Mouse (Mus musculus) right cerebral cortex, adult 2 months (tissue): ENCODE results near the gene 2700081O15Rik.
A peak's percentile ranks its signal among the peaks of the same experiment; 100 is the strongest.

Experiments
- DNase-seq, 2 experiments: peaks; one replicate each; pipeline ENCODE4 v3.0.0; 2021 to 2022; ENCODE audit warnings: low spot score in 2 of 2

2700081O15Rik gene

DNA sequence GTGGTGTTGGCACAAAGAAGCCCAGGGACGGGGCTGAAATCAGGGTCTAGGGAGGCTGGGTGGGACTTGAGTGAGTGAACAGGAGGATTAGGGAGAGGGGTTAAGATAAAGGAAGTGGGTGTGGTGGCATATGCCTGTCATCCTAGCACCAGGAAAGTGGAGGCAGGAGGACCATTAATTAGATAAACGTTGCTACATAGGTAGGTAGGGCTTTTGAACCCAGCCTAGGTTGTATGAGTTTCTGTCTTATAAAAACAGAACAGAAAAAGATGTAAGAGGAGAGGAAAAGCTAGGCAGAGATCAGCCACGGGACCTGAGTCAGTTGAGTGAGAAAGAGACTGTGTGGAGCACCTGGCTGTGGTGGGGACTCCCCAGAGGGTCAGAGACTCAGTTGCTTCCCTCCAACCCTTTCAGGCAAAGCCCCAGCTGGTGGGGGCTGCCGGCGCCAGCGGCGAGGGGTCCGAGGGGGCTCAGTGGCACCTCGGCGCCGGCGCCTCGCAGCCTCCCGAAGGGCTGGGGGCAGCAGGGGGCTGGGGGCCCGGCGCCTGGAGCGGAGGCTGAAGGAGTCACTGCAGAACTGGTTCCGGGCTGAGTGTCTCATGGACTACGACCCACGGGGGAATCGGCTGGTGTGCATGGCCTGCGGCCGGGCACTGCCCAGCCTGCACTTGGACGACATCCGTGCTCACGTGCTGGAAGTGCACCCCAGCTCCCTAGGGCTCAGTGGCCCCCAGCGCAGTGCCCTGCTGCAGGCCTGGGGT lies 3.6 kb downstream of the 2700081O15Rik start:
- DNase-seq = no peak

GRCm38 (mm10) chr19:7421602-7422591 lies 4.5 kb downstream of the 2700081O15Rik start:
- peak; percentile 68 to 79 for DNase-seq

GRCm38 (mm10) chr19:7422656-7423027 lies 5.2 kb downstream of the 2700081O15Rik start:
- peak in 1 of 2 experiments; percentile 31 for DNase-seq

DNA sequence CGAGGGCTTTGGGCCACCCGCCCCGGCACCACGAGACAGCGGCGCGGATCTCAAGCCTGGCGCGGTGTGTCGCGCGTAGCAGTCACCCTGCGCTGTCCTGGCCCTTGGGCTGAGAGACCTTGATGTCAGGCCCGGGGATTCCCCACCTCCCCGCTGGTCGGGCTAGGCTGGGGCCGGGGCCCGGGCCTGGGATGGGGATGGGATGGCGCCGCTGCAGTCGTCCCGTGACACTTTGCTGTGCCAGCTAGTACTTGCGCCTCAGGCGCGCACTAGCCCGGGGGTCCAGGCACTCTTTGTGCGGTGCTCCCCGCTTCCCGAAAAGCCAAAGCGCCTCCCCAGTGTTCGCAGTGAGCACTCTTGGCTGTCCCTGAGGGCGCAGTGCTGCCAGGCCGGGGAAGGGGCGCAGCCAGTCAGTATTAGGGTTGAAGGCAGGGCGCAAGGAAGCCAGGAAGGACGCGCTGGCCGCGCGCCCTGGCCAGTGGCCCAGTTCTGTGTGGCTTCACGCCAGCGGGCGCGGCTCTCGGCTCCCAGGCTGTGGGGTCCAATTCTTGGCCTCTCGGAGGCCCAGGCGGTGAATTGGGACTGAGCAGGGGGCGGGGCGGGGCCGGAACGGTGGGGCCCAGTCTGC lies 5.7 kb downstream of the 2700081O15Rik start:
- peak; percentile 70 to 76 for DNase-seq

DNA sequence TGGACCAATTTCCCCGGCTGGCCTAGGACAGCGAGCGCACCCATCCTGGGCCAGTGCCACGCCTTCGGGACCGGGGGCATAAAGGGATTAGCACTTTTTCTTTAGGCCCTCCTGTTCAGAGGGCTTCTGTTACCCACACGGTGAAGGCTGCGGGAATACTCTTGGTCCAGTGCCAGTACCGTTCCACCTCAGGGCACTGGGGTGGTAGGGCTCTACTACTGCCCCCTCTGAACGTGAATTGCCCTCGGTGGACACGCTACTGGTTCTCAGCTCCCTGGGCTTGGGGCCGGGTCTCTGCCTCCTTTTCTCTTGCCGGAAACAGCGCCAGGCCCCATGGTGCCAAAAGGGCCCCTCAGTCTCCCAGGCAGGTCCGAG lies 6.2 kb downstream of the 2700081O15Rik start:
- no peak for DNase-seq

- no peak for DNase-seq
Measured at GRCm38 (mm10) chr19:7424131-7424530, 6.7 kb downstream of the 2700081O15Rik start.

DNA sequence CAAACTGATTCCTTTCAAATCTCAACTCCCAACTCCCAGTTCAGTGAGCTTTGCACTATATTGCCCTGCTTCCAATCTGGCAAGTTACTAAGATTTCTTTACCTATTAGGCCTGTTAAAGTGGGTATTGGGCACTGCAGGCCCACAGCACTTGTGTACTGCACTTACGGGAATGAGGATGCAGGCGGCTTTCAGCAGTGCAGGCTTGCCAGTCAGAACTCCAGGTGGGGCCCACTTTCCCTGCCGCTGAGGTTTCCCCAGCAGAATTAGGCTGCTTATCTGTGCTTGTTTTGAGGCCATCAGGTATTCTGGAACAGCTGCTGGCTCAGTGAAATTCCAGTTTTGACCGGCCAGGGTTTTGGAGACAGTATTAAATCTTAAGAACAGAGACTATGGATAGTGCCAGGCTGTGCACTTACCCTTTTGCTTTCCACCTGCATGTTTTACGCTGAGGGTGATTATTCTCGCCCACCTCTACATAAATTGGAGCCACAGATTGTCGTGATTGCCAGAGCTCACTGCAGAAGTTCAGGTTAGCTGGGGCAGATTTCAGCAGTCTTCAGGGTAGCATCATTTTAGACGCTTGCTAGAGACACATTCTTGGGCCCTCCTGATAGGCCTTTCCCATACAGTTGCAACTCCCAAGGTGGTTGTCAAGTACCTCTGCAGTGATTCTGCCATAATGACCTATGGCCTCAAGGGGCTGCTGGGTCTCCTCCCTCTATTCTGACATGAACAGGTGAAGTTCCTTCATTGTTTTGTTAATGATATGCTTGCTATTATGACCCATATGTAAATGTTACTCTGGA lies 7.4 kb downstream of the 2700081O15Rik start:
- DNase-seq = peak in 1 of 2 experiments; percentile 35

GRCm38 (mm10) chr19:7425398-7425775 lies 8.0 kb downstream of the 2700081O15Rik start:
- no peak for DNase-seq

DNA sequence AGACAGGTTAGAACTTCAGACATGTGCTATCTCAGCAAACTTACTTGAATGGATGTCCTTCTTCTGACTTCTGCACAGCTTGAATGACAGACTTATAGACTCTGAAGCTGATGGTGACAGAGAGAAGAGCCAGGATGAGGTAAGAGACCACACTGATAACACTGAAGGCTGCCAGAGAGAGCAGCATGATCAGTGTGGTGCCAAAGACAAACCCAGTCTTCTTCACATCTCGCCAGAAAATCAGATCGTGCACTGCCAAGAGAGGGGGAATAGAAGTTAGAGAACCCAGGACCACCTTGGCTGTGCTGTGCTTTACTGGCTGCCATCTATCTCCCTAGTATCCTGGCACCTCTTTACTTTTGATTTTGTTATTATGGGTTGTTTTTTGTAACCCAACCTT lies 17.5 kb downstream of the 2700081O15Rik start:
- no peak for DNase-seq

- DNase-seq = peak in 1 of 2 experiments; percentile 42
Measured at GRCm38 (mm10) chr19:7436061-7436970, 18.9 kb downstream of the 2700081O15Rik start.

- DNase-seq = no peak
Measured at GRCm38 (mm10) chr19:7438295-7438694, 20.9 kb downstream of the 2700081O15Rik start.

DNA sequence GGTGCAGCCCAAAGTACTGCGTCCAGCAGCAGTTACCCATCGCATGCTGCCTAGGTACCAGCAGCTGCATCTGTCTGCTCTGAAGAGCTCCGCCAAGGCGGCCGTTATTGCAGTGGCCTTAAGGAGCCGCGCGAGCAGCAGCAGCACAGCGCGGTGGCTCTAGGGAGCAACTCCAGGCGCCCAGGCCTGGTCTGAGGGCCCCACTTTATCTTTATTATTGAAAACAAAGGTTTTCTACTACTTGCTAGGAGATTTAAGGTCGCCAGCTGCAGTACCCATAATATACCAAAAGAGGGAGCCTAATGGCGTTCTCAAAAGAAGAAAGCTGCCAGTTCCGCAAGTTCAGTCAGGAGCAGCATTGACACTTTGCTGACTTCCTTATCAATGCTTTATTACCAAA lies 24.1 kb downstream of the 2700081O15Rik start:
- DNase-seq = peak; percentile 66 to 68

- DNase-seq = no peak
Measured at GRCm38 (mm10) chr19:7445105-7445504, 27.7 kb downstream of the 2700081O15Rik start.

DNA sequence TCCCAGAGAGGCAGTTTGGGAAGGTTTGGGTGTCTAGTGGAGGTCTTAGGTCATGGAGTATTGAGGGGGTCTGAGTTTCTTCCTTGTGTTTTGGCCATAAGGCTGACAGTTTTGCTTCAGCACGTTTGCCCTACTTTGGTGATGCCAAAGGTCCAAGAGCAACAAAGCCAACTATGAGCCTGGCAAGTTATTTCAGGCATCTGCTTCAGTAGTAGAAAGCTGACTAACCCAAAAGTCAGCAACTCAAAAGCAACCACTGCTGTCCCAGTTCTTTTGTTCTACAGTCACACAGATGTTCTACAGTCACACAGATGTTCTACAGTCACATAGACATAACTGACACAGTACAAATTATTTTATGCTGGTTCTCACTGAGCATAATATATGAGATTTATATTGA lies 28.2 kb downstream of the 2700081O15Rik start:
- DNase-seq = no peak

DNA sequence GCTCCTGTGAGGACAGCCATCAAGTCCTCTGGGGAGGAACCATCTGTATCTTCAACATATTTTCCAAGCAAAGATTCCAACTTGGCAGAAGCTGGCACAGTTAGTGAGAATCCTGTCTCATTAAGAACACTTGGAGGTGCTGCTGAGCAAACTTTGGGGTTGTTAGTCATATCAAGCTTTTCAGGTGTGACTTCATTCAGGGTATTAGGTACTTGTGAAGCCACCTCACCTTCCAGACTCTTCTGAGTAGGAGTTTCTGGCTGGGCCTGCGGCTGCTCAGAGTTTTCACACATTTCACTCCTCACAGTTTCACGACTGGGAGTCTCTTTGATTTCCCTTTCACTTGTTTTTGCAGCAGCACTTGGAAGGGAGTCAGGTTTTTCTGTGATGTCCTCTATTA lies 39.4 kb downstream of the 2700081O15Rik start:
- DNase-seq = no peak

DNA sequence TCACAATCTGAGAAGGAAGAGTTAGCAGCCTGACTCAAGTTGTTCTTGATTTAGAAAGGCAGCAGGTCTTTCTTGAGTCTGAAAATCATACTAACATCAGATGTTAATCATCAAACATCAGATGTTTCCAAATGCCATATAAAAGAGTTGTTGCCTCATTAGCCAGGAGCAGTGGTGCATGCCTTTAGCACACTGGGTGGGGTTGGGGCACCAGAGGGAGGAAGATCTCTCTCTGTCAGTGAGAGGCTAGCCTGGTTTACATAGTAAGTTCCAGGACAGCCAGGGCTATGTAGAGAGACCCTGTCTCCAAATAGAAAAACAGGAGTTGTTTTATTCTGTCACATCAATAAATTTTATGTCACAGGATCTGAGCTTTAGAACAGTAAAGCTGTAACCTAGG lies 41.5 kb downstream of the 2700081O15Rik start:
- no peak for DNase-seq

GRCm38 (mm10) chr19:7459370-7459769 lies 41.9 kb downstream of the 2700081O15Rik start:
- no peak for DNase-seq

DNA sequence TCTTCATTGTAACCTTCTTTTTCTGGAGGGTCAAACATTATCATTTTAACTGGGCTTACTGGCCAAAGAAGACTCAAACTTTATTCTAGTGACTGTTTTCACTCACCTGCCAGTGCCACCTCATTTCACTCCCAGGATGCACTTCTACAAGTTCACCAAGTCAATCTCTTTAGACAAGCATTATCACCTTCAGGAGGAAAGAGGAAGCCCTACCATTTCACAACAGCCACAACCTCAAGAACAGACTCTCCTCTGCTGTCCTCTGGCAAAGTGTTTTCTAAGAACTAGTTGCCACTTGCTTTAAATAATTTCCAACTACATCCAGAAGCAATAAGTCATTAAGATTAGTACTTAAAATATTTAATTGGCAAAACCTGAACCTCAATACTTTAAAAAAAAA lies 50.5 kb downstream of the 2700081O15Rik start:
- DNase-seq = no peak

DNA sequence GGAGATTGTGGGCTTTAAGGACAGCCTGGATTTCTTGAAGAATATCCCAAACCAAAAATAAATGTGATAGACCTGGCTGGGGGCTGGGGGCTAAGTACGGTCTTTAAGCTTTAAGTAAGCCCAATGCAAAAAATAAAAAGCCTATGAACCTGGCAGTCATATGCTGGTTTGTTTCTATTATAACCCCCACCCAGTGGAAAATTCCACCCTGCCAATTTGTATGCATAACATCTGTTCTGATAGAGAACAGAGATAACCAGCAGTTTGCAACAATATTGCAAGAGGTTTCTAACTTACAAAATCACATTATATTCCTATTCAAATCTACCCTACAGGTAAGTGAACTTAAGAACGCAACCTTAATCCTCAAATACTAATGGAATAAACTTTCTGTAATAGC lies 53.2 kb downstream of the 2700081O15Rik start:
- no peak for DNase-seq
